Mouse (Mus musculus) cerebellum, adult 2 months (tissue): ENCODE measurements around the gene Gm48552. TPM values are rescaled to one million over a fixed set of nuclear protein-coding genes. Genes with fewer than 3 reads are reported as not detected.

Source experiments
- DNase-seq, 2 experiments: peaks; one replicate each; pipeline ENCODE4 v3.0.0; 2021
- H3K27ac ChIP-seq: fragments of 200-500 bp; 2 replicates; pipeline ENCODE4 v1.5.1; 2012; ENCODE audit warnings: low read length, control low read depth, inconsistent platforms; ENCODE audit not compliant: insufficient read depth
- H3K27me3 ChIP-seq: fragments of 200-500 bp; 2 replicates; pipeline ENCODE4 v1.6.1; 2012; ENCODE audit warnings: inconsistent platforms, mild to moderate bottlenecking, low read length, moderate library complexity; ENCODE audit not compliant: control insufficient read depth, insufficient read depth
- H3K4me1 ChIP-seq: fragments of 200-500 bp; 2 replicates; pipeline ENCODE4 v1.6.1; 2011; ENCODE audit warnings: low read length; ENCODE audit not compliant: control insufficient read depth, insufficient read depth
- H3K4me3 ChIP-seq: fragments of 200-500 bp; replicated peaks from 2 replicates; pipeline ENCODE3; 2011; ENCODE audit warnings: mild to moderate bottlenecking, low read depth, low read length, control low read depth; ENCODE audit not compliant: insufficient read depth
- CTCF ChIP-seq: fragments of 200-500 bp; IDR thresholded peaks from 2 replicates; pipeline ENCODE4 v1.5.1; 2011; ENCODE audit warnings: low read depth, mild to moderate bottlenecking, control low read depth, low read length, moderate library complexity, borderline replicate concordance; ENCODE audit not compliant: insufficient read depth
- POLR2A ChIP-seq: fragments of 200-500 bp; IDR thresholded peaks from 2 replicates; pipeline ENCODE4 v1.6.1; 2011; ENCODE audit warnings: low read length, control low read depth, borderline replicate concordance; ENCODE audit not compliant: insufficient read depth
- WGBS: fragments of 180-500 bp; shearing (Covaris S2); methylation state at CpG from one replicate; pipeline ENCODE4 v1.1.7; 2018; 5-methylcytosine and 5-hydroxymethylcytosine counted together
- polyA plus RNA-seq: library from polyadenylated mRNA; depleted of rRNA; stranded (reverse); fragments of >200 nt; gene quantifications from 2 replicates; pipeline ENCODE4 v1.2.3, GENCODE M21; 2012

Gene Gm48552
- polyA plus RNA-seq, 1 experiment: 13.8 TPM

DNA sequence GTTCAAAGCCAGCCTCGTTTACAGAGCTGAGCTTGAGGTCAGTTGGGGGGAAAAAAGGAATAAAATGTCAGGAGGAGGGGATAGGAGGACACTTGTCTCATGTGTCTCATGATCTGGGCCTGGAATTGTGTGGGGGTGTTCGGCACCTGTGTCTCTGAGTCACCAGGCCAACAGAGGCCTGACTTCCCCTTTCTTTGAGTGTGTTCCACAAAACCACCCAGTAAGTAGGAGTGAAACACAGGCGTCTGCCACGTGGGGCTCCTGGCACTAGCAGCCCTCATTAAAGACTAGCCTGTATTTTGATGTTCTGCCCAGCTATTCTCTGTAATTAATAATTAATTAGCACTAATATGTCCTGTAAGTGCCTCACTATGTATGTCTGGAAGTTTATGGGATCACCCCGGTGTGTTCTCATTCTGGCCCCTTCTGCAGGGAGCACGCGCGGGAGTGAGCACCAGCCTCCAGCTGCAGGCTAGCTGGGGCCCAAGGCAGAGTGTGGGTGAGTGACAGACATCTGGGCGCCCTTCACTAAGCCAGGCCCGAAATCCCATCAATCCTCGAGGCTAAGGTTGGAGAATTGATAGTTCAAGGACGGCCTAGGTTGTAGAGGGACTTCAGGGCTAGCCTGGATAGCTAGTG lies 32.3 kb upstream of the Gm48552 start:
- Histone ChIP-seq H3K4me1 (peaks cover 20% of the 10 kb centered on the region), H3K4me3 (no peak overlapping the region), H3K27ac (no peak overlapping the region), H3K27me3 (no peaks in the 10 kb centered on the region)
- no peak for DNase-seq
- WGBS: 60% methylated on average over 12 of the region's 12 CpGs
- no peak for TF ChIP-seq CTCF
- no peak for TF ChIP-seq POLR2A

DNA sequence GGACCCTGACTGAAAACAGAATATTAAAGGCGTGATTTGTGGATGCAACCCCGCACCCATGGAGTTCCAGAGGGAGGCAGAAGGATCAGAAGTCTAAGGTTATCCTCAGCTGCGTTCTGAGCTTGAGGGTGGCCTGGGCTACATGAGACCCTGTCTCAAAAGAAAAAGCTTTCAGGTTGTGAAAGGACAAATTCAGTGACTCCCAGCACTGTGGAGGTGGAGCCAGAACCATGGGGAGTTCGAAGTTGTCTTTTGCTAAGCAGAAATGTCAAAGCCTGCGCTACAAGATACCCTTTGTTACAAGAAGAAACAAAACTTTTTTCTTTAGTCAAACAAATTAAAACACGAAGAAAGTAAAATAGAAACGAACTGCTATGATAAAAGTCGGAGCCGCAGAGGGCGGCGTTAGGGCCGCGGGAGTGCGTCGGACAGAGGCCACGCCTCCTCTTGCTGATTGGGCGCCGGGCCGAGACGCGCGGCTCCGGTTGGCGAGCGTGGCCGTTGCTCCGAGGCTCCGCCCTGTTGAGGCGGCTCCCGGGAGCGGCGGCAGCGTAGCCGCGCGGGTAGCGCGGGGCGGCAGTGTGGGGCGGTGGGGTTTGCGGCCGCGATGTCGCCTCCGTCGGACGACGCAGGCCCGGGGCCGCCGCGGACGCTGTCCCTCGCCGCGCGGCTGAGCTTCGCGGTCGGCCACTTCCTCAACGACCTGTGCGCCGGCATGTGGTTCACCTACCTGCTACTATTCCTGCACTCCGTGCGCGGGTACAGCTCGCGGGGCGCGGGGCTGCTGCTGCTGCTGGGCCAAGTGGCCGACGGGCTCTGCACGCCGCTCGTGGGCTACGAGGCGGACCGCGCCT lies 31.6 kb upstream of the Gm48552 start, which contains the start of gene Mfsd12:
Gene Mfsd12, plus strand, starts transcription at position 501 of the 854 bp plus-strand sequence.
- TF ChIP-seq POLR2A (peak; percentile 58), CTCF (no peak)
- H3K27me3 ChIP-seq: no peaks in the 10 kb centered on the region
- H3K4me1 ChIP-seq: peaks cover 20% of the 10 kb centered on the region
- H3K27ac ChIP-seq: no peak within 1 kb of the TSS
- peak; percentile 92 for DNase-seq
- WGBS: 2% methylated on average over 79 of the region's 79 CpGs
- H3K4me3 ChIP-seq: peak within 1 kb of the TSS; percentile 82

DNA sequence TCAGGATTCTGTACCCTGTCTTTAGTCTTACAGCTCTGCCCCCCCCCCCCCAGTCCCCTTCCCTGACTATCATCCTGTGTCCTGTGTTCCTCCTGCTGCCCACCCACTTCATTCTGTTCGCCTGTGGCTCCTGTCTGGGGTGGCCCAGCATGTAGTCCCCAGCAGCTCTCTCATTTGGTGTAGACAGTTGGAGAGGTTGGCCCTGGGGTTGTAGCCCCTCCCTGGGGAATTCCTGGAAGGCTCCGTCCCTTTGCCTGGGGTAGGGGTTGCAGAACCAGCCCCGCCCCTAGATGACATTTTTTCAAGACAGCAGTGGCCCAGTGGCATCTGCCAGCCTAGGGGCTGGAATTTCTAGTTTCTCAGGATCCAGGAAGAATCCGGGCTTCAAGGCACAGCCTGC lies 30.6 kb upstream of the Gm48552 start:
- Histone ChIP-seq H3K27me3 (no peaks in the 10 kb centered on the region), H3K4me3 (peak overlapping the region; percentile 82), H3K4me1 (peaks cover 20% of the 10 kb centered on the region), H3K27ac (no peak overlapping the region)
- no peak for DNase-seq
- WGBS: 12% methylated on average over 4 of the region's 4 CpGs
- TF ChIP-seq CTCF: no peak
- TF ChIP-seq POLR2A: no peak

- Histone ChIP-seq H3K27ac (no peak overlapping the region), H3K27me3 (no peaks in the 10 kb centered on the region), H3K4me1 (peaks cover 20% of the 10 kb centered on the region), H3K4me3 (peak overlapping the region; percentile 82)
- DNase-seq: no peak
- TF ChIP-seq POLR2A (no peak), CTCF (no peak)
- WGBS: 75% methylated on average over 1 of the region's 1 CpGs
These were observed 30.0 kb upstream of the Gm48552 start for GRCm38 (mm10) chr10:81358841-81359240.

DNA sequence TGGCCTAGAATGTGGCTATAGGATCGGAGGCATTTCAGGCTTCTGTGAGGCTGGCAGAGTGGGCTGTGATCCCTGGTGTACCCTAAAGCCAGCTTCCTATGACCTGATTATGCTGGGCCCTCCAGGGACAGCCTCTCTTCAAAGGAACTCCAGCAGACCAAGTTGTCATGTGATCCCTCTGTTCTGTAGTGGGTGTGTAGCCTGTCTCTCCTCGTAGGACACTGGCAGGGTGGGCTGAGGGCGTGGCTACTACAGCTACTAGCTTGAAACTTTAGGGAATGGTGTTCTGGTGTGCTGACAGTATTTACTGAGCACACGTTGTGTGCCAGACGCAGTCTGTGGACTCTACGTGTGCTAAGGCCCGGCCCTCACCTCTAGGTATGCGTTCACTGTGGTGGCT lies 28.1 kb upstream of the Gm48552 start:
- WGBS: 74% methylated on average over 8 of the region's 8 CpGs

DNA sequence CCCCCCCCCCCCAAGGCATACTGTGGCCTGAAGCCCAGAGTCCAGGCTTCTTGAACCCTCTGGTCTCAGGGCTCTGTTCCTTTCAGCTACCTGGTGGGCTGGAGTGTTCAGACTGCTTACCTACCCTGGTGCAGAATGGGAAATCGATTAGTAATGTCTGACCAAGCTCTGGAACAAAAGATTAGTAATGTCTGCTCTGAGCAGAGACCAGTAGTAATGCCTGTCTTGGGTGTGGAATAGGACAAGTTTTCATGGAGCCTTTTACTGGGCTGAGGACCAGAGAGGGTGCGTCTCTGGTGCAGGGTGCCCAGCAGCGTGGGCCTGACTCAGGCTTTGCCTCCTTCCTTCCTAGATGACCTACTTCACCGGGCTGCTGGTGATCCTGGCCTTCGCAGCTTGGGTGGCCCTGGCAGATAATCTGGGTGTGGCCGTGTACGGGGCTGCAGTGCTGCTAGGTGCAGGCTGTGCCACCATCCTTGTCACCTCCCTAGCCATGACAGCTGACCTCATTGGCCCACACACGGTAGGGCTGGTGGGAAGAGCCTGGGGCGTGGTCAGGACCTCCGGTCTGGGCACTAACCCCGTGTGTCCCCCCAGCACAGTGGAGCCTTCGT lies 26.4 kb upstream of the Gm48552 start:
- no peaks in the 10 kb centered on the region for H3K27me3 ChIP-seq
- peaks cover 30% of the 10 kb centered on the region for H3K4me1 ChIP-seq
- H3K27ac ChIP-seq: no peak overlapping the region
- no peak for DNase-seq
- H3K4me3 ChIP-seq: no peak overlapping the region
- 82% methylated on average over 12 of the region's 12 CpGs for WGBS
- TF ChIP-seq CTCF (no peak), POLR2A (no peak)

More for the DNA sequence above, 28.1 kb upstream of the Gm48552 start:
- no peak for DNase-seq
- no peaks in the 10 kb centered on the region for H3K27me3 ChIP-seq
- H3K27ac ChIP-seq: no peak overlapping the region
- peaks cover 34% of the 10 kb centered on the region for H3K4me1 ChIP-seq
- TF ChIP-seq POLR2A (no peak), CTCF (no peak)
- H3K4me3 ChIP-seq: no peak overlapping the region

- WGBS: 46% methylated on average over 54 of the region's 54 CpGs
- no peak for TF ChIP-seq POLR2A
- TF ChIP-seq CTCF: no peak
These were observed 25.1 kb upstream of the Gm48552 start for GRCm38 (mm10) chr10:81363436-81364346.

More at GRCm38 (mm10) chr10:81363436-81364346, 25.1 kb upstream of the Gm48552 start:
- no peak overlapping the region for H3K4me3 ChIP-seq
- H3K4me1 ChIP-seq: peaks cover 27% of the 10 kb centered on the region
- no peak for DNase-seq
- H3K27me3 ChIP-seq: no peaks in the 10 kb centered on the region
- H3K27ac ChIP-seq: no peak overlapping the region
